Mouse (Mus musculus) heart, embryonic 10.5 days (tissue): ENCODE data around the gene Gfm2. TPM values are rescaled to one million over a fixed set of nuclear protein-coding genes. Genes with fewer than 3 reads are reported as not detected.

Source experiments
- DNase-seq: peaks from one replicate; pipeline ENCODE4 v3.0.0-alpha.2; 2017; ENCODE audit warnings: low spot score
- H3K27ac ChIP-seq: fragments of 300-500 bp; sonication (generic); 2 replicates; pipeline ENCODE4 v1.5.1; 2016; ENCODE audit warnings: mild to moderate bottlenecking
- H3K27me3 ChIP-seq: fragments of 300-500 bp; sonication (generic); 2 replicates; pipeline ENCODE4 v1.6.1; 2016; ENCODE audit warnings: mild to moderate bottlenecking; ENCODE audit not compliant: poor library complexity, insufficient read depth, severe bottlenecking
- H3K36me3 ChIP-seq: fragments of 300-500 bp; sonication (generic); 2 replicates; pipeline ENCODE4 v1.6.1; 2016; ENCODE audit warnings: mild to moderate bottlenecking, moderate library complexity
- H3K4me1 ChIP-seq: fragments of 300-500 bp; sonication (generic); 2 replicates; pipeline ENCODE4 v1.6.1; 2016; ENCODE audit warnings: mild to moderate bottlenecking
- H3K4me3 ChIP-seq: fragments of 300-500 bp; sonication (generic); 2 replicates; pipeline ENCODE4 v1.5.1; 2016; ENCODE audit warnings: mild to moderate bottlenecking, moderate library complexity
- H3K9me3 ChIP-seq: fragments of 300-500 bp; sonication (generic); 2 replicates; pipeline ENCODE4 v1.6.1; 2016; ENCODE audit warnings: mild to moderate bottlenecking, moderate library complexity
- WGBS: fragments of 180-500 bp; shearing (Covaris S2); methylation state at CpG from one replicate; pipeline ENCODE4 v1.1.7; 2016; 5-methylcytosine and 5-hydroxymethylcytosine counted together
- polyA plus RNA-seq: library from polyadenylated mRNA; unstranded; fragments of >200 nt; fragmentation: Nextera tagmentation; extraction: Ambion mirVana; gene quantifications from 2 replicates; pipeline ENCODE4 v1.2.1, GENCODE M21; 2016

Gene Gfm2
- polyA plus RNA-seq, 1 experiment from 2014 or later, result 37.2 TPM

GRCm38 (mm10) chr13:97215563-97215962 is 77.8 kb downstream of the Gfm2 start:
- DNase-seq, result no peak
- no peak overlapping the region for H3K4me3 ChIP-seq
- H3K27me3 ChIP-seq, result no peaks in the 10 kb centered on the region
- no peaks in the 10 kb centered on the region for H3K9me3 ChIP-seq
- no peak overlapping the region for H3K27ac ChIP-seq
- H3K4me1 ChIP-seq, result peaks cover 6% of the 10 kb centered on the region; the same call in 1 of the 2 replicates
- no peaks in the 10 kb centered on the region for H3K36me3 ChIP-seq
- 40% methylated on average over 4 of the region's 4 CpGs for WGBS

- 75% methylated on average over 5 of the region's 5 CpGs for WGBS
- Histone ChIP-seq H3K4me1 (peaks cover 6% of the 10 kb centered on the region; the same call in 1 of the 2 replicates), H3K9me3 (no peaks in the 10 kb centered on the region), H3K36me3 (no peaks in the 10 kb centered on the region), H3K27ac (no peak overlapping the region), H3K4me3 (no peak overlapping the region), H3K27me3 (no peaks in the 10 kb centered on the region)
- no peak for DNase-seq
Measured at GRCm38 (mm10) chr13:97216196-97216595, 78.5 kb downstream of the Gfm2 start.

GRCm38 (mm10) chr13:97220022-97220421 is 82.3 kb downstream of the Gfm2 start:
- no peak for DNase-seq
- Histone ChIP-seq H3K27ac (no peak overlapping the region), H3K9me3 (no peaks in the 10 kb centered on the region), H3K4me1 (peaks cover 10% of the 10 kb centered on the region), H3K36me3 (no peaks in the 10 kb centered on the region), H3K27me3 (no peaks in the 10 kb centered on the region), H3K4me3 (no peak overlapping the region)
- 89% methylated on average over 3 of the region's 3 CpGs for WGBS

GRCm38 (mm10) chr13:97223856-97224255 is 86.1 kb downstream of the Gfm2 start:
- Histone ChIP-seq H3K4me1 (peaks cover 10% of the 10 kb centered on the region; the same call in 1 of the 2 replicates), H3K4me3 (no peak overlapping the region), H3K27me3 (no peaks in the 10 kb centered on the region), H3K36me3 (no peaks in the 10 kb centered on the region), H3K27ac (no peak overlapping the region), H3K9me3 (peaks cover 5% of the 10 kb centered on the region; the same call in 1 of the 2 replicates)
- WGBS, result 81% methylated on average over 8 of the region's 8 CpGs
- no peak for DNase-seq

GRCm38 (mm10) chr13:97224341-97224982 is 86.7 kb downstream of the Gfm2 start:
- whole genome bisulfite sequencing, result 71% methylated on average over 10 of the region's 10 CpGs
- no peak for DNase-seq
- H3K4me1 ChIP-seq, result peaks cover 10% of the 10 kb centered on the region; the same call in 1 of the 2 replicates
- H3K36me3 ChIP-seq, result no peaks in the 10 kb centered on the region
- H3K4me3 ChIP-seq, result no peak overlapping the region
- no peaks in the 10 kb centered on the region for H3K27me3 ChIP-seq
- H3K27ac ChIP-seq, result no peak overlapping the region
- H3K9me3 ChIP-seq, result peaks cover 5% of the 10 kb centered on the region; the same call in 1 of the 2 replicates

GRCm38 (mm10) chr13:97225130-97225529 is 87.4 kb downstream of the Gfm2 start:
- Histone ChIP-seq H3K4me1 (peaks cover 10% of the 10 kb centered on the region; the same call in 1 of the 2 replicates), H3K27me3 (no peaks in the 10 kb centered on the region), H3K36me3 (no peaks in the 10 kb centered on the region), H3K27ac (no peak overlapping the region), H3K9me3 (peaks cover 5% of the 10 kb centered on the region; the same call in 1 of the 2 replicates), H3K4me3 (no peak overlapping the region)
- 68% methylated on average over 17 of the region's 17 CpGs for WGBS
- no peak for DNase-seq

- H3K4me1 ChIP-seq, result peaks cover 10% of the 10 kb centered on the region; the same call in 1 of the 2 replicates
- H3K36me3 ChIP-seq, result no peaks in the 10 kb centered on the region
- no peak for DNase-seq
- H3K27ac ChIP-seq, result no peak overlapping the region
- WGBS, result 92% methylated on average over 3 of the region's 3 CpGs
- no peak overlapping the region for H3K4me3 ChIP-seq
- H3K9me3 ChIP-seq, result peaks cover 5% of the 10 kb centered on the region; the same call in 1 of the 2 replicates
- no peaks in the 10 kb centered on the region for H3K27me3 ChIP-seq
Measured at GRCm38 (mm10) chr13:97227795-97228194, 90.1 kb downstream of the Gfm2 start.

GRCm38 (mm10) chr13:97230101-97230500 is 92.4 kb downstream of the Gfm2 start:
- Histone ChIP-seq H3K4me3 (no peak overlapping the region), H3K36me3 (no peaks in the 10 kb centered on the region), H3K27ac (no peak overlapping the region), H3K4me1 (peaks cover 5% of the 10 kb centered on the region; the same call in 1 of the 2 replicates), H3K27me3 (no peaks in the 10 kb centered on the region), H3K9me3 (peaks cover 5% of the 10 kb centered on the region; the same call in 1 of the 2 replicates)
- DNase-seq, result no peak
- 78% methylated on average over 3 of the region's 3 CpGs for WGBS

Other genes starting within 250 kb of the Gfm2 start
- 0.28 and 0.49 TPM in 2 replicates for gene Gcnt4, start 213.2 kb upstream of the Gfm2 start, polyA plus RNA-seq
- gene 1700029F12Rik, start 103.6 kb upstream of the Gfm2 start, polyA plus RNA-seq, result not detected in 2 replicates
- 12.7 and 16.3 TPM in 2 replicates for gene Fam169a, start 70.7 kb upstream of the Gfm2 start, polyA plus RNA-seq
- 1.9 and 3.1 TPM in 2 replicates for gene Gm6169, start 38.7 kb upstream of the Gfm2 start, polyA plus RNA-seq
- gene Nsa2, start within 50 bp of the Gfm2 start, polyA plus RNA-seq, result 45.5 and 51.0 TPM in 2 replicates
- 23.3 and 24.9 TPM in 2 replicates for gene Hexb, start 60.4 kb downstream of the Gfm2 start, polyA plus RNA-seq
- 3.9 and 4.2 TPM in 2 replicates for gene Enc1, start 103.2 kb downstream of the Gfm2 start, polyA plus RNA-seq